Mouse (Mus musculus) small intestine, adult 2 months (tissue): ENCODE results near the gene Dlg2. TPM values are rescaled to one million over a fixed set of nuclear protein-coding genes. Genes with fewer than 3 reads are reported as not detected.

ENCODE experiments used
- H3K27ac ChIP-seq: fragments of 200-500 bp; 2 replicates; pipeline ENCODE4 v1.5.1; 2012; ENCODE audit warnings: low read depth, low read length, control low read depth, inconsistent platforms; ENCODE audit not compliant: insufficient read depth
- H3K27me3 ChIP-seq: fragments of 200-500 bp; 2 replicates; pipeline ENCODE4 v1.6.1; 2012; ENCODE audit warnings: mild to moderate bottlenecking, moderate library complexity, low read length, inconsistent platforms; ENCODE audit not compliant: control insufficient read depth, insufficient read depth
- H3K36me3 ChIP-seq: fragments of 200-500 bp; 2 replicates; pipeline ENCODE4 v1.6.1; 2012; ENCODE audit warnings: mild to moderate bottlenecking, low read length, control low read depth, inconsistent platforms; ENCODE audit not compliant: control insufficient read depth, insufficient read depth
- H3K4me1 ChIP-seq: fragments of 200-500 bp; 2 replicates; pipeline ENCODE4 v1.6.1; 2012; ENCODE audit warnings: low read length, inconsistent platforms, mixed read lengths; ENCODE audit not compliant: control insufficient read depth, insufficient read depth, insufficient read length
- H3K4me3 ChIP-seq: fragments of 200-500 bp; 2 replicates; pipeline ENCODE4 v1.5.1; 2012; ENCODE audit warnings: low read depth, mild to moderate bottlenecking, control low read depth, inconsistent platforms, low read length, moderate library complexity
- CTCF ChIP-seq: fragments of 200-500 bp; IDR thresholded peaks from 2 replicates; pipeline ENCODE4 v1.5.1; 2012; ENCODE audit warnings: low read depth, mild to moderate bottlenecking, control low read depth, inconsistent platforms, low read length, moderate library complexity, mixed read lengths; ENCODE audit not compliant: insufficient replicate concordance, insufficient read length; ENCODE audit errors: extremely low read depth
- POLR2A ChIP-seq: fragments of 200-500 bp; IDR thresholded peaks from 2 replicates; pipeline ENCODE4 v1.6.1; 2012; ENCODE audit warnings: low read depth, mild to moderate bottlenecking, control low read depth, inconsistent platforms, low read length, moderate library complexity
- WGBS: fragments of 180-500 bp; shearing (Covaris S2); methylation state at CpG from one replicate; pipeline ENCODE4 v1.1.7; 2018; 5-methylcytosine and 5-hydroxymethylcytosine counted together
- polyA plus RNA-seq: library from polyadenylated mRNA; depleted of rRNA; stranded (reverse); fragments of >200 nt; gene quantifications from 2 replicates; pipeline ENCODE4 v1.2.3, GENCODE M21; 2012

Dlg2 gene
- polyA plus RNA-seq, 1 experiment: 0.38 TPM

DNA sequence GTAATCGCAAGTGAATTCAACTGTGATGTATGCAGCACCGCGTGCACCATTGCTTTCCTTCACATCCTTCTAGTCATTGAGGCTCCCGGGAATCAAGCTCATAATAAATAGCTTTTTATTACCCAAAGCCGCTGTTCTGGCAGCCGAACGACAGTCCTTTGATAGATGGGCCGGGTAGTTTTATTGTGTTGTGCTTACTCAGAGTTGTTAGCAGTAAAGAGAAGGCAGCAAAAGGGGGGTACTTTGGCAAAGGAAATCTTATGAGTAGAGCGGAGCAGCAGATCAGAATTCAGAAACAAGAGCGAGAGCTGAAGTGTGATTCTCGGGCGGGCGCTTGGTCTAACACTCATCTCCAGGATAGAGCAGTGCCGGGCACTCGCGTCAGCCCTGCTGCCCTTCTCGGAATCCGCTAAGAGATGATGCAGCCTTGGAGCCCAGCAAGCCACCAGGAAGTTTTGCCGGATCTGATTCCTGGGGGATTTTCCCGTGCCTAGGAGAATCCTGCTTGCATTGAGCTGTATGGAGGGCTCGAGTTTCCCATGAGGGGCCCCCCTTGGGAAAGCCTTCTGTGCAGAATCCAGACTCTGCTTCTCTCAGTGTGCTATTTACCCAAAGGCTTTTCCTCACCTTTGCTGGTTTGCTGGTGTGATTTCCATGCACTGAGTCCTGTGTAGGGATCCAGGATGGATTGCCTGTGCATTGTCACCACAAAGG, 410.7 kb downstream of the Dlg2 start:
- no peak overlapping the region for H3K27ac ChIP-seq
- H3K4me1 ChIP-seq: no peaks in the 10 kb centered on the region
- H3K27me3 ChIP-seq: no peaks in the 10 kb centered on the region
- WGBS: 1% methylated on average over 21 of the region's 21 CpGs
- no peak overlapping the region for H3K4me3 ChIP-seq
- H3K36me3 ChIP-seq: no peaks in the 10 kb centered on the region
- no peak for TF ChIP-seq CTCF
- TF ChIP-seq POLR2A: no peak

- TF ChIP-seq CTCF: no peak
- no peak for TF ChIP-seq POLR2A
- Histone ChIP-seq H3K36me3 (no peaks in the 10 kb centered on the region), H3K4me1 (no peaks in the 10 kb centered on the region), H3K4me3 (no peak overlapping the region), H3K27me3 (no peaks in the 10 kb centered on the region), H3K27ac (no peak overlapping the region)
- WGBS: 71% methylated on average over 4 of the region's 4 CpGs
Measured at GRCm38 (mm10) chr7:90927441-90927840, 451.0 kb downstream of the Dlg2 start.

DNA sequence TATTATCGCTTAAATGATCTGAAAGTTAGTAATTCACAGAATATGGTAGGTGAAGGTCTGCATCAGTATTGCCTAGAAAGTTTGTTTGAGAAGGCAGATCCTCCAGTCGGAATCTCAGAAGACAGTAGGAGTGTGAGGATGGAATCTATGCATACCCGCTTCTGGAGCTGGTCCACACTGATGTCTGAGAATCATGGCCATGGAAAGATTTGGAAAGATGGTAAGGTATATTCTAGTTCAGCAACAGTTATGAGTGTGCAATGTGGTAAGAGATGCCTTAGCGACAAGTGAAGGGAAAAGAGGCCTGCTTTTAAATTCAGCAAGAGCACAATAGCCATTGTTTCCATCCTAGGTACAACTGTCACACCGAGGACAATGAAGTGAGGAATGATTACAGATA, 464.3 kb downstream of the Dlg2 start:
- 84% methylated on average over 5 of the region's 5 CpGs for WGBS
- H3K4me1 ChIP-seq: no peaks in the 10 kb centered on the region
- no peak overlapping the region for H3K4me3 ChIP-seq
- no peaks in the 10 kb centered on the region for H3K27me3 ChIP-seq
- no peak for TF ChIP-seq CTCF
- TF ChIP-seq POLR2A: no peak
- no peak overlapping the region for H3K27ac ChIP-seq
- H3K36me3 ChIP-seq: no peaks in the 10 kb centered on the region

DNA sequence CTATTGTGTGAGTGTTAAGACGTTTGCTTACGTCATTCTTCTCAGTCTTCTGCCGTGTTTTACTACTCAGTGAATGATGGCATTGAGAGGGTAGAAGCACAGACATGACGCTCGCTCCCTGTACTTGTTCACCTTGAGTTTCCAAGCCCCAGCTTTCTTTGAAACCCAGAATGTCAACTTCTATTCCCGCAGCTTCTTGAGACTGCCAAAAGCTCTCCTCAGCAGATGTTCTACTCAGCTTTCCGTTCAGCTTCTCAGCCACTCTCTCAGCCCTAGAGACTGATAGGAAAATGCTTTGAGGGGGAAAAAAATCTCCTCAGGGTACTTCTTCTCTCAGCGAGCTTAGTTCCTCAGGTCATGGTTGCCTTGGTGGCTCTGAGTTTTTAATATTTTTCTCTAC, 470.6 kb downstream of the Dlg2 start:
- Histone ChIP-seq H3K27me3 (no peaks in the 10 kb centered on the region), H3K4me3 (no peak overlapping the region), H3K36me3 (no peaks in the 10 kb centered on the region), H3K4me1 (no peaks in the 10 kb centered on the region), H3K27ac (no peak overlapping the region)
- TF ChIP-seq CTCF (no peak), POLR2A (no peak)
- 58% methylated on average over 8 of the region's 8 CpGs for WGBS

- no peaks in the 10 kb centered on the region for H3K4me1 ChIP-seq
- H3K36me3 ChIP-seq: no peaks in the 10 kb centered on the region
- no peak overlapping the region for H3K4me3 ChIP-seq
- H3K27me3 ChIP-seq: no peaks in the 10 kb centered on the region
- H3K27ac ChIP-seq: no peak overlapping the region
- 85% methylated on average over 5 of the region's 5 CpGs for WGBS
- TF ChIP-seq POLR2A (no peak), CTCF (no peak)
Measured at GRCm38 (mm10) chr7:90949212-90949611, 472.7 kb downstream of the Dlg2 start.

DNA sequence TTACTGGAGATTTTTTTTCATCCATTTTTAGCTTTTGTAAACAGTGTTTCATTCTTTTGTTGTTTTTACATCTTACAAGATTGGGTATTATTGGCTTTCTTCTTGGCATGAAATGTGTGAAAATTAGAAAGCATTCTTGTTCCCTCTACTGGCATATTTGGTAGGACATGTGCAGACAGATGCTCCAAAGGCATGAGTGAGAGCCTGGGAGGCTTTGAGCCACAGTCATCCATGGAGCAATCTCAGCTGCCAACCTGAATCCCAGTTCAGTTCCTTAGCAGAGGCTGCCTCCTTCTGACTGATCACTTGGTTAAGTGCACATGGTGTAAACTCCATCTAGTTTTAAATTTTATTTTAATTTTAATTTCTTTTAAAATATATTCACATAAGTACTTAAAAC, 500.8 kb downstream of the Dlg2 start:
- H3K4me3 ChIP-seq: no peak overlapping the region
- no peaks in the 10 kb centered on the region for H3K4me1 ChIP-seq
- H3K27ac ChIP-seq: no peak overlapping the region
- H3K36me3 ChIP-seq: no peaks in the 10 kb centered on the region
- TF ChIP-seq CTCF: no peak
- no peak for TF ChIP-seq POLR2A
- H3K27me3 ChIP-seq: no peaks in the 10 kb centered on the region

GRCm38 (mm10) chr7:90982069-90982468, 505.6 kb downstream of the Dlg2 start:
- Histone ChIP-seq H3K36me3 (no peaks in the 10 kb centered on the region), H3K4me3 (no peak overlapping the region), H3K27ac (no peak overlapping the region), H3K4me1 (no peaks in the 10 kb centered on the region), H3K27me3 (no peaks in the 10 kb centered on the region)
- no peak for TF ChIP-seq POLR2A
- TF ChIP-seq CTCF: no peak
